Mouse (Mus musculus): Measurements from ENCODE around the gene Dxo. TPM values are rescaled to one million over a fixed set of nuclear protein-coding genes. Genes with fewer than 3 reads are reported as not detected.
"Not testable (repeated sequence)": the region's sequence is repeated elsewhere in the genome, so short reads cannot be mapped to it uniquely, and the experiment has no call there.

Dxo gene
- polyA plus RNA-seq, 1 experiment from 2014 or later: 70.8 TPM

DNA sequence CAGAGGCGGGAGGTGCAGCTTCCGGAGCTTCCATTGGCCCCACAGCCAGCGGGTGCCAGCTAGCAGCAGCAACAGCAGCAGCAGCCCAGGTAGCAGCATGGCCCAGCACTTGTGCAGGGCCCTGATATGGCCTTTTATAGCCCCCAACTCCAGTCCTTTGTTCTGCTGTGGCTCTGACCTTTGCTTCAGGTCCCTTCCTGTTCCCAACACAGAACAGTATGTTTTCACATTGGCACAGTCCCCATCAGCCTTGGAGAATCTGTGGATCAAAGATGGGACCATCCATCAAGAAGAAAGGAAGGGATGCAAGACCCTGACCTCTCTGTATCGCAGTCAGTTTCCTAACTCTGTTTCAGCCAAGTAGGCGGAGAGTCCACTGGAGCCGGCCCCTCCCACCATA, 32.5 kb upstream of the Dxo start, which contains the start of gene Cyp21a1:
Gene Cyp21a1 (minus strand): TSS at position 261 of the 400 bp plus-strand sequence.
- ATAC-seq (ENCODE audit: insufficient number of reproducible peaks, insufficient read depth, low FRiP score, low TSS enrichment, low read depth); H3K27ac ChIP-seq; H3K36me3 ChIP-seq; H3K4me1 ChIP-seq (replicated peaks); H3K9ac ChIP-seq (replicated peaks); H3K9me3 ChIP-seq; H3K4me3 ChIP-seq (replicated peaks); H3K27me3 ChIP-seq; H3K4me2 ChIP-seq: not testable (repeated sequence)
- WGBS: 89% methylated on average over 6 of the region's 6 CpGs

DNA sequence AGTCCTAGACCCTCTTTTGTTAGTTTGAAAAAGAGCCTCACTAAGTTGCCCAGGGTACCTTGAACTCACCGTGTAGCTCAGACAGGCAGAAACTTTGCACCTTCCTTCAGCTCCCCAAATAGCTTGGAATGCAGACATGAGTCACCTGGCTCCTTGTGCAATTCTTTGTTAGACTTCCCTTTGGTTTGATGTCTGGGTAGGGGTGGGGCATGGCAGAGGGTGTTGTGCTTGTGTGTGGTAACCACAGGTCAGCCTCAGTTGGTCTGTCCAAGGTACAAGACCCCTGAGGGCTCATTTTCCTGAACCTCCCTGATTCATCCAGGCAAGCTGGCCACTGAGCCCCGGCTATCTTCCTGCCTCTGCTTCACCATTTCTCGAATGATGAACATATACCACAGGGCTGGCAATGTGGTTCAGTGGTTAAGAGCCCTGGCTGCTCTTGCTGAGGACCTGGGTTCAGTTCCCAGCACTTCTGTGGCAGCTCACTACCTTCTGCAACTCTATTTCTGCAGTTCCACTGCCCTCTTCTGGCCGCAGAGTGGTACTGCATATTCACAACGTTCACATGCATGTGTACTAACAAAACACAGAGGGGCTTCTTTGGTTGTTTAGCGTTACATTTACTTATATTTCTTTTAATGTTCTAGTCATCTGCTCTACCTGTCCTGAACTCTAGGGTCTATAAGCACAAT, 31.8 kb upstream of the Dxo start:
- Histone ChIP-seq H3K4me2 (no peak overlapping the region), H3K9me3 (peaks cover 6% of the 10 kb centered on the region), H3K4me3 (replicated peaks) (no peak overlapping the region), H3K36me3 (no peaks in the 10 kb centered on the region), H3K27ac (no peak overlapping the region), H3K4me1 (replicated peaks) (no peaks in the 10 kb centered on the region), H3K9ac (replicated peaks) (no peak overlapping the region), H3K27me3 (no peaks in the 10 kb centered on the region)
- no peak for ATAC-seq (ENCODE audit: insufficient number of reproducible peaks, insufficient read depth, low FRiP score, low TSS enrichment, low read depth)
- WGBS: 73% methylated on average over 6 of the region's 6 CpGs

DNA sequence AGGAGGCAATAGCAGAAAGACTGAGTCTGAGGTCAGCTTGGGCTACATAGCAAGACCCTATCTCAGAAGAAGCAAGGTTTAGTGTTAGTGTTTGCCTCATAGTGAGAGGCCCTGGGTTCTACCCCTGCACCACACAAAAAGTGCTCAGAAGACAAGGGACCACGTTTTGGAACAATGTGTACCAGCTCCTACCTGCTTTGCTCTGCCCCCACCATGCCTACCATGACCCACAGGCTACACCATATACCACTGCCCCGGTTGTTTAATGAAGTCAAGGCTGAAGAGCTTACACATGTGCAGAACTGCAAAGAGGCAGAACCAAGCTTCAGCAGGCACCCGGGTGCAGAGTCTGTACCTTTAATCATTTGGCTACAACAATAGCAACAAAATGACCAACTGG, 29.6 kb upstream of the Dxo start:
- no peaks in the 10 kb centered on the region for H3K27me3 ChIP-seq
- no peak overlapping the region for H3K4me3 ChIP-seq (replicated peaks)
- ATAC-seq (ENCODE audit: insufficient number of reproducible peaks, insufficient read depth, low FRiP score, low TSS enrichment, low read depth): no peak
- peaks cover 6% of the 10 kb centered on the region for H3K9me3 ChIP-seq
- H3K27ac ChIP-seq: no peak overlapping the region
- WGBS: 70% methylated on average over 3 of the region's 3 CpGs
- no peak overlapping the region for H3K9ac ChIP-seq (replicated peaks)
- no peaks in the 10 kb centered on the region for H3K4me1 ChIP-seq (replicated peaks)
- H3K4me2 ChIP-seq: no peak overlapping the region
- H3K36me3 ChIP-seq: no peaks in the 10 kb centered on the region

DNA sequence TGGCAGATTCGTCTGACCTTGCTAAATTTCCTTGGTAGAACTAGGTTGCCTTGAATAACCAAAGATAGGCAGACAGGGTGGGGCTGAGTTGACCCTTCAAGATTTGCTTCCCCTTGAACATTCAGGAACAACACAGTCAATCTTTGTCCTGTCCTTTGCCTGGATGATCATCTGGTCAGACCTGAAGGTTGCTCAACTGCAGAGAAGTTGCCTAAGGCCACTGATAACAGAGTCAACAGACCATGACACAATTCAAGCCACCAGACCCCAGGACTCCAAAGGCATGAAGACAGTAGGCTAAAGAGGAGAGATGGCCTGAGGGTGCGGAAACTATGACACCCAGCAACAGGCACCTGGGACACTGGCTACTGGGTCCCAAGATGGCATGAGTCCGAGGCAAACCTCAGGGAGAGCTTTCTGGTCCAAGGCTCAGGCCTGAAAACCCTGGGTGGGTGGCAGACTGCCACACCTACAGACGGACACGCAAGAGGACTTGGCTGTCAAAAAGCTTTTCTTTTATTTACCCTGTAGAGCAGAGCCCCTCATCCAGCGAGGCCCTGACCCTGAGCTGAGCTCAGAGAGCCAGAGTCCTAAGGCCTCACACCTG, 28.1 kb upstream of the Dxo start:
- no peak for ATAC-seq (ENCODE audit: insufficient number of reproducible peaks, insufficient read depth, low FRiP score, low TSS enrichment, low read depth)
- H3K36me3 ChIP-seq: no peaks in the 10 kb centered on the region
- 85% methylated on average over 6 of the region's 6 CpGs for WGBS

DNA sequence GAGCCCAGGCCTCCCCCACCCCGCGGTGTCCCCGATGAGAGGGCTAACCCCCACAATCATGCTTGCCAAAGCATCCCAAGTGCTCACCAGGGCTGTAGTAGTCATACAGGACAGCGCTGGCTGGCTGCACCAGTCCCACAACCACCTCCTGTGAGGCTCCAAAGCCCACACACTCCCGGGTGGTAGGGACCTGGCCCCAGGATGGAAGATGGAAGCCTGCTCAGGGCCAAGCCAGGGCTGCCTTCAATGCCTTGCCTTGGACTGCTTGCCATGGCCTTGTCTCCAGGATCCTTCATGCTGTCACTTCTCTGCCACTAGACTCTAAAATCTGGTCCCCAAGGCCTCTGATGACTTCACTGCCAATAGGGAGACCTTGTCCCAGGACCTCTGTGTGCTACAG, 26.4 kb upstream of the Dxo start:
- whole genome bisulfite sequencing: 91% methylated on average over 5 of the region's 5 CpGs
- H3K4me2 ChIP-seq; H3K36me3 ChIP-seq; H3K27ac ChIP-seq; H3K9me3 ChIP-seq; H3K9ac ChIP-seq (replicated peaks); H3K4me1 ChIP-seq (replicated peaks); H3K4me3 ChIP-seq (replicated peaks); ATAC-seq (ENCODE audit: insufficient number of reproducible peaks, insufficient read depth, low FRiP score, low TSS enrichment, low read depth); H3K27me3 ChIP-seq: not testable (repeated sequence)

More for the DNA sequence above, 28.1 kb upstream of the Dxo start:
- no peak overlapping the region for H3K9ac ChIP-seq (replicated peaks)
- H3K4me2 ChIP-seq: no peak overlapping the region
- no peak overlapping the region for H3K4me3 ChIP-seq (replicated peaks)
- no peaks in the 10 kb centered on the region for H3K4me1 ChIP-seq (replicated peaks)
- H3K27ac ChIP-seq: no peak overlapping the region
- H3K27me3 ChIP-seq: no peaks in the 10 kb centered on the region
- peaks cover 6% of the 10 kb centered on the region for H3K9me3 ChIP-seq

DNA sequence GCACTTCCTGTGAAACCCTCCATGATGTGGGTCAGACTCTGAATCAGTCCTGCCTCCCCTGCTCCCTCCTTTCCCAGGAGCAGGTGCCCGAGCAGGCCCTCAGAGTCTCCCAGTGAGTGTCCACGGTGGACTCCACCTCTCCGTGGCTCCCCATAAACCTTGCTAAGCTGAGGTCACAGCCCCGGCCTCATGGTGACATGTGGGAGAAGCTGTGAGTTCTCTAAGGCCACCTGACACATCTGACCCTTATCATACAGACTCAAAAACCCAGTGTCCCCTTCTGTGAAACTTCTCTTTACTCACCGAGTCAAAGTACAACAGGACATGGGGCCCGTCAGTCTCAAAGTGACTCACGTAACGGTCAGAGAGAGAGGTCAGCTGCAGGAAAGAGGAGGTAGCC, 26.0 kb upstream of the Dxo start:
- not testable (repeated sequence) for ATAC-seq (ENCODE audit: insufficient number of reproducible peaks, insufficient read depth, low FRiP score, low TSS enrichment, low read depth); H3K27me3 ChIP-seq
- 78% methylated on average over 8 of the region's 8 CpGs for WGBS

DNA sequence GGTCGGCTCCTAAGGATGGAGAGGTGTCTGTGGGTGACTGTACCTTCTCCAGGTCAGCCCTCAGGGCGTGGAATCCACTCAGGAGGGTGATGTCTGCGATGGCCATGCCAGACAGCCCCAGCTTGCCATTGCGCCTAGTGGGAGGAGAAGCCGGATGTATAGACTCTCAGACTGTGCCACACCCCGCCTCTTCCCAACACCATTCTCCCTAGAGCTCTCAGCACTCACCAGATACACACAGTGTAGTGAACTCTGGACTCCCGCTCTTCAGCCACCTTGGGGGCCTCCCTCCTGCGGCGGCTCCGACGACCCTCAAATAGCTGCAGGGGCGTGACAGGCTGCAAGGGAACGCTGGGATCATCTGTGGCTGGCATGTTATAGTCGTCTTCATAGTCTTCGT, 25.5 kb upstream of the Dxo start:
- no peak overlapping the region for H3K27ac ChIP-seq
- ATAC-seq (ENCODE audit: insufficient number of reproducible peaks, insufficient read depth, low FRiP score, low TSS enrichment, low read depth): no peak
- no peaks in the 10 kb centered on the region for H3K9me3 ChIP-seq
- H3K9ac ChIP-seq (replicated peaks): no peak overlapping the region
- no peaks in the 10 kb centered on the region for H3K4me1 ChIP-seq (replicated peaks)
- no peaks in the 10 kb centered on the region for H3K27me3 ChIP-seq
- no peak overlapping the region for H3K4me2 ChIP-seq
- H3K36me3 ChIP-seq: no peaks in the 10 kb centered on the region
- no peak overlapping the region for H3K4me3 ChIP-seq (replicated peaks)
- 73% methylated on average over 15 of the region's 15 CpGs for WGBS

More for the DNA sequence above, 26.0 kb upstream of the Dxo start:
- H3K9me3 ChIP-seq; H3K27ac ChIP-seq; H3K4me2 ChIP-seq; H3K4me3 ChIP-seq (replicated peaks); H3K4me1 ChIP-seq (replicated peaks); H3K9ac ChIP-seq (replicated peaks); H3K36me3 ChIP-seq: not testable (repeated sequence)

DNA sequence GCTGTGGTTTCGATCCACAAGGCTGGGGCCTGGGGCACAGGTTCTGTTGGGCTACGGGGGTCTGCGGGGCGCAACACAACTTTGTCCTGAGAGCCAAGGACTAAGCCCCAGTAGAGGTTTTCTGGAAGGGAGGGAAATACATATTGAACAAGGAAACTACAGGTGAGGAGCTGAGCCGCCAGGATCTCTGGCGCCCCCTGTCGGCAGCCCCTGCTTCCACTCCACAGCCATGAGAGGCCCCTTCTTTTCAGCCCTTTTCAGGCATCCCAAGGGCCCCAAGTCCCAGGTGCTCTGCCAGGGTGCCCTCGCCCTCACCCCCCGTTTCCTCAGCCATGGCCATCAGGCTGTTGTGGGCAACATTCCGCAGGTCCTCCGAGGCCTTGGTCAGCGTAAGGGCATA, 23.1 kb upstream of the Dxo start:
- not testable (repeated sequence) for H3K4me2 ChIP-seq; H3K27me3 ChIP-seq; H3K4me3 ChIP-seq (replicated peaks); H3K36me3 ChIP-seq; ATAC-seq (ENCODE audit: insufficient number of reproducible peaks, insufficient read depth, low FRiP score, low TSS enrichment, low read depth); H3K27ac ChIP-seq; H3K9ac ChIP-seq (replicated peaks); H3K4me1 ChIP-seq (replicated peaks); H3K9me3 ChIP-seq
- 60% methylated on average over 12 of the region's 12 CpGs for WGBS

DNA sequence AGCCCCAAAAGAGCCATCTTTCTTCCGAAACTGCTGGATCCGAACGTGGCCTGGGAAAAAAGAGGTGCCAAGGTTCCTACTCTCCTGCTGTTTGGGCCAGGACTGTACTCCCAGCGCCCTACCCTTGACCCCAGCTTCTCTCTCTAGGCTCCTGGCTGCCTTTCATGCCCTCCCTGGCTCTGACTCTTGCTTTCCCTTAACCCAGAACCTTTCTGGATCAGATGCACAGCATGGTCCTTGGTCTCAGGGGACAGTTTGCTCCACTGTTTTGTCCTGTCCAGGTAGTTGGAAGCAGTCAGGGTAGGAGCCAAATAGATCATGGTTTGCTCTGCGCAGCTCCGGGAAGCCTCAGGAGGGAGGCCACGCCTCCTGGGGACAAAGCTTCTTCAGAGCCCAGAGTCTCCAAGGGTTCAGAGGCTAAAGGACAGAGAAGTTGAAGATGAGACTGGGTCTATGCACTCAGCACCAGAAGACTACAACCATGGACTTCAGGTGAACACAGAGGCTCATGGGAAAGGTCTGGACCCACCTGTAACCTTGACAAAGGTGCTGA, 21.9 kb upstream of the Dxo start:
- ATAC-seq (ENCODE audit: insufficient number of reproducible peaks, insufficient read depth, low FRiP score, low TSS enrichment, low read depth): no peak
- H3K36me3 ChIP-seq: no peaks in the 10 kb centered on the region
- no peaks in the 10 kb centered on the region for H3K27me3 ChIP-seq
- H3K9ac ChIP-seq (replicated peaks): no peak overlapping the region
- WGBS: 83% methylated on average over 7 of the region's 7 CpGs
- H3K27ac ChIP-seq: no peak overlapping the region
- no peaks in the 10 kb centered on the region for H3K9me3 ChIP-seq
- H3K4me2 ChIP-seq: no peak overlapping the region
- no peak overlapping the region for H3K4me3 ChIP-seq (replicated peaks)
- no peaks in the 10 kb centered on the region for H3K4me1 ChIP-seq (replicated peaks)

DNA sequence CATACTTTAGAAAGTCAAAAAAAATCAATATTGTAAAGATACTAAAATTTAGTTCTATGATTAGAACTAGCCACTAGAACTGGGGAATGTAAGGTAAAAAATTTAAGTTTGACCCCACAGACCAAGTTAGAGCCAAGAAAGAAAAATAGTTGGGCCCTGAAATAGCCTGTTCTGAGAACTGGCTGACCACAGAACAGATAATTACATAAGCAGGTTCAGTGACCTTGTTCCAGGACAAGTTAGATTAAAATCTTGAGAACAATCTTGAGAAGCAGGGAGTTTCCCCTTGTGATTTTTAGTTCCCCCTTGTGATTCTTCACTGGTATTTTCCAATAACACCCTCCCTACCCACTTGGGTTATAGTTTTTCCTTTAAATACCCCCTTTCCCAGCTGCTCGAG, 6.0 kb upstream of the Dxo start:
- H3K9ac ChIP-seq (replicated peaks); H3K27ac ChIP-seq; H3K4me1 ChIP-seq (replicated peaks); H3K4me2 ChIP-seq; ATAC-seq (ENCODE audit: insufficient number of reproducible peaks, insufficient read depth, low FRiP score, low TSS enrichment, low read depth); H3K4me3 ChIP-seq (replicated peaks); H3K9me3 ChIP-seq; H3K27me3 ChIP-seq: not testable (repeated sequence)
- 83% methylated on average over 1 of the region's 1 CpGs for WGBS
- peaks cover 78% of the 10 kb centered on the region for H3K36me3 ChIP-seq

DNA sequence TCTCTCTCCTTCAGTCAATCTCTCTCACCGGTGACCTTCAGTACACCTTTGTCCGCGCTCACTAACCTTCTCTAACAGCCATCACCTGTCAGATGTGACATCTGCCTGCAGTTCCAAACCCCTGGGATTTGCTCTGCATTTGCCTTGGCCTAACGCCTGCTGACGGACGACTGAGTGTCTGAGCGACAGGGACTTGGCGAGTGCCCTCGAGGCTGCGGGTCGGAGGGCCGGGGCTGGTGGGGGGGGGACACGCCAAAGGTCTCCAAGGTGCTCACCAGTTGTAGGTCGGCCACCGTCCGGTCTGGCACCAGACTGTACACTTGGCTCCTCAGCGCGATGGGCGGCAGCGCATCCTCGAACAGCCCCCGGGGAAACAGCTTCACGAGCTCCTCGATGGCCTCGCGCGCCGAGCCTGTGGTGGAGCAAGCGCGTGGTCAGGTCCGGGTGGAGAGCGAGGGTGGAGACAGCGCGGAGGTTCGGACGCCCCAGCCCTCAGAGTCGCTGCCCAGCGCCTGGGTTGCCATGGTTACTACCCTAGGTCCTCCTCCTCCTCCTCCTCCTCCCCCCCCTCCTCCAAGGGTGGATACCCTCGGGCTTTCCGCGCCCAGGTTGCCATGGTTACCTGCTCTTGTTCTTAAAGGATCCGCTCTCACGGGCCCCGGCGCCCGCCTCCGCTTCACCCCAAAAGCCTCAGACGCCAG, 514 bp upstream of the Dxo start:
- no peaks in the 10 kb centered on the region for H3K27me3 ChIP-seq
- peak overlapping the region; percentile 99 for H3K4me2 ChIP-seq
- peak; percentile 67 for ATAC-seq (ENCODE audit: insufficient number of reproducible peaks, insufficient read depth, low FRiP score, low TSS enrichment, low read depth)
- peak overlapping the region; percentile 79 for H3K9ac ChIP-seq (replicated peaks)
- H3K4me3 ChIP-seq (replicated peaks): peak overlapping the region; percentile 79
- peaks cover 60% of the 10 kb centered on the region for H3K36me3 ChIP-seq
- WGBS: 4% methylated on average over 48 of the region's 48 CpGs
- no peaks in the 10 kb centered on the region for H3K9me3 ChIP-seq
- peaks cover 28% of the 10 kb centered on the region for H3K4me1 ChIP-seq (replicated peaks)
- H3K27ac ChIP-seq: peak overlapping the region; percentile 64; the same call in 1 of the 2 replicates
